Mouse (Mus musculus) splenic B cell, adult 2 months (primary cell): ENCODE results near the gene Scml4.

ENCODE experiments used
- DNase-seq: peaks from one replicate; pipeline ENCODE4 v3.0.0-alpha.2; 2011; ENCODE audit warnings: low read depth, low spot score
- H3K27me3 ChIP-seq: 2 replicates; pipeline ENCODE4 v1.6.1; 2012; ENCODE audit warnings: mild to moderate bottlenecking, low read length, moderate library complexity, mixed read lengths; ENCODE audit not compliant: control insufficient read depth, poor library complexity, insufficient read depth, severe bottlenecking
- H3K36me3 ChIP-seq: 2 replicates; pipeline ENCODE4 v1.6.1; 2012; ENCODE audit warnings: mild to moderate bottlenecking, low read length, moderate library complexity, mixed read lengths; ENCODE audit not compliant: control insufficient read depth, poor library complexity, insufficient read depth, severe bottlenecking

Gene Scml4

GRCm38 (mm10) chr10:42872269-42873010, 12.3 kb downstream of the Scml4 start:
- DNase-seq: no peak
- Histone ChIP-seq H3K36me3 (no peaks in the 10 kb centered on the region; the same call in 1 of the 2 replicates), H3K27me3 (no peaks in the 10 kb centered on the region)

GRCm38 (mm10) chr10:42873077-42873595, 13.0 kb downstream of the Scml4 start:
- H3K36me3 ChIP-seq: no peaks in the 10 kb centered on the region; the same call in 1 of the 2 replicates
- H3K27me3 ChIP-seq: no peaks in the 10 kb centered on the region

GRCm38 (mm10) chr10:42876172-42876571, 16.0 kb downstream of the Scml4 start:
- Histone ChIP-seq H3K27me3 (no peaks in the 10 kb centered on the region), H3K36me3 (no peaks in the 10 kb centered on the region)
- DNase-seq: no peak

More at GRCm38 (mm10) chr10:42873077-42873595, 13.0 kb downstream of the Scml4 start:
- no peak for DNase-seq

- DNase-seq: no peak
- H3K27me3 ChIP-seq: no peaks in the 10 kb centered on the region
- H3K36me3 ChIP-seq: no peaks in the 10 kb centered on the region
These were observed 19.1 kb downstream of the Scml4 start for GRCm38 (mm10) chr10:42879269-42879681.

GRCm38 (mm10) chr10:42879682-42880081, 19.5 kb downstream of the Scml4 start:
- no peak for DNase-seq
- H3K36me3 ChIP-seq: no peaks in the 10 kb centered on the region
- no peaks in the 10 kb centered on the region for H3K27me3 ChIP-seq

GRCm38 (mm10) chr10:42887040-42887439, 26.9 kb downstream of the Scml4 start:
- DNase-seq: no peak
- Histone ChIP-seq H3K36me3 (no peaks in the 10 kb centered on the region), H3K27me3 (no peaks in the 10 kb centered on the region)

- peak; percentile 40 for DNase-seq
- no peaks in the 10 kb centered on the region for H3K27me3 ChIP-seq
- H3K36me3 ChIP-seq: no peaks in the 10 kb centered on the region
These were observed 28.1 kb downstream of the Scml4 start for GRCm38 (mm10) chr10:42888241-42888640.

- DNase-seq: no peak
- Histone ChIP-seq H3K36me3 (no peaks in the 10 kb centered on the region), H3K27me3 (no peaks in the 10 kb centered on the region)
These were observed 30.2 kb downstream of the Scml4 start for GRCm38 (mm10) chr10:42890365-42890764.

- no peak for DNase-seq
- Histone ChIP-seq H3K27me3 (no peaks in the 10 kb centered on the region), H3K36me3 (no peaks in the 10 kb centered on the region)
These were observed 32.1 kb downstream of the Scml4 start for GRCm38 (mm10) chr10:42892250-42892649.

GRCm38 (mm10) chr10:42892987-42893386, 32.8 kb downstream of the Scml4 start:
- DNase-seq: peak; percentile 42
- H3K36me3 ChIP-seq: no peaks in the 10 kb centered on the region
- H3K27me3 ChIP-seq: no peaks in the 10 kb centered on the region

- Histone ChIP-seq H3K27me3 (no peaks in the 10 kb centered on the region), H3K36me3 (no peaks in the 10 kb centered on the region)
- no peak for DNase-seq
These were observed 33.7 kb downstream of the Scml4 start for GRCm38 (mm10) chr10:42893857-42894256.

GRCm38 (mm10) chr10:42894263-42894662, 34.1 kb downstream of the Scml4 start:
- DNase-seq: no peak
- Histone ChIP-seq H3K36me3 (no peaks in the 10 kb centered on the region), H3K27me3 (no peaks in the 10 kb centered on the region)

- no peaks in the 10 kb centered on the region for H3K27me3 ChIP-seq
- DNase-seq: no peak
- H3K36me3 ChIP-seq: no peaks in the 10 kb centered on the region
These were observed 34.5 kb downstream of the Scml4 start for GRCm38 (mm10) chr10:42894696-42895095.

GRCm38 (mm10) chr10:42896621-42897020, 36.5 kb downstream of the Scml4 start:
- no peak for DNase-seq
- Histone ChIP-seq H3K27me3 (no peaks in the 10 kb centered on the region), H3K36me3 (no peaks in the 10 kb centered on the region)

- no peaks in the 10 kb centered on the region for H3K36me3 ChIP-seq
- H3K27me3 ChIP-seq: no peaks in the 10 kb centered on the region
- no peak for DNase-seq
These were observed 37.0 kb downstream of the Scml4 start for GRCm38 (mm10) chr10:42897166-42897565.
